Mouse (Mus musculus) hematopoietic stem cell, adult 5-6 weeks (primary cell): Measurements from ENCODE around the gene Shbg. TPM values are rescaled to one million over a fixed set of nuclear protein-coding genes. Genes with fewer than 3 reads are reported as not detected.
"Not testable (repeated sequence)": the region's sequence is repeated elsewhere in the genome, so short reads cannot be mapped to it uniquely, and the experiment has no call there.

Source experiments
- ATAC-seq, 2 experiments: fragments of 125-278 bp in 1 of 2; replicated peaks in 1 of 2; 2 replicates each; pipeline ENCODE4 v1.8.0; 2016 to 2017; ENCODE audit warnings: inconsistent platforms in 2 of 2, mild to moderate bottlenecking in 2 of 2, moderate number of reproducible peaks in 2 of 2, low read depth in 1 of 2, moderate TSS enrichment in 1 of 2; ENCODE audit not compliant: low FRiP score in 2 of 2, poor library complexity in 2 of 2, severe bottlenecking in 2 of 2, insufficient read depth in 1 of 2, low TSS enrichment in 1 of 2
- total RNA-seq: library from RNA; stranded (forward); fragments of 172-1452, 232-1000 nt; gene quantifications from 2 replicates; pipeline ENCODE4 v1.2.3, GENCODE M21; 2017

Gene Shbg
- total RNA-seq, 1 experiment from 2014 or later, result not detected

DNA sequence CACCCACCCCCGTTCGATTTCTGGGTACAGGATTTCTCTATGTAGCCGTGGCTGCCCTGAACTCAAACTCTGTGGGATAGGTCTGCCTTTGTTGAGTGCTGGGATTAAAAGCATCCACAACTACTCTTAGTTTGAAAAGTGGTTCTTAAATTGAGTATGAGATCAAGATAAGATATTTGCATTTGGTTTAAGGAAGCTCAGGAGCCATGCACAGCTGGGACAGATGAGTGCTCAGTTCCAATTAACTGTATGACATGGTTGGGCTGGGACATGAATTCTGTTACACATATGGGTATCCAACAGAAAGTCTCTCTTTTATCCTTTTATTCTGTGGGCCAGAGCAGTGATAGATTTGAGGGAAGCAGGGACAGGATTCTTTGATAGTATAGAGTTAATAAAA lies 17.8 kb upstream of the Shbg start:
- ATAC-seq, result no peak

DNA sequence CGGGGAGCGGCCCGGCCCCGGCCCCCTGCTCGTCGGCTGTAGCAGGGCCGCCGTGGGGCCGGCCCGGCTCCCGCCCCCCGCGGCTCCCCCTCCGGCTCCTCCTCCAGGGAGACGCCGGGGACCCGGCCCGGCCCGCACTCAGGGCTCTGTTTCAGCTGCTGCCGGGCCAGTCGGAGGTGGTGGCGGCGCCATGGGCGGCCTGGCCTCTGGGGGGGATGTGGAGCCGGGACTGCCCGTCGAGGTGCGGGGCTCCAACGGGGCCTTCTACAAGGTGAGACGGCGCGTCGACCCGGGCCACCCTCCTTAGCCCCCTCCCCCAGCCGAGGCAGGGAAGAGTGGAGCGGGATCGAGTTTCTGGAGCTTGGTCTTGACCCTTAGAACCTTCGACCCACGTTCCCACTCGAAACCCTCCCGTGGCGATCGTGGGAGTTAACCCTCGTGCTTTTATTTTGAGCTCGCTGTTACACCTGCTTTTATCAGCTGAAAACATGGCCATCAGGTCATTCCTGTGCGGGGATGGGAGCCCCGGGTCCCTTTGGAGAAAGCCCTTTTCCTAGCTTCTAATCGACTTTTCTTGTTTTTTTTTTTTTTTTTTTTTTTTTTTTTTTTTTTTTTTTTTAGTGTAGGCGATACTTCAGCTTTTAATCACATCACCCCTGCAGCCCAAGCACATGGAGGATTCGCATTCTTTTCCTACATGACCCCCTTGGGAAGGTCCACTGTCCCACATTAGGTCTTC lies 15.6 kb upstream of the Shbg start:
- ATAC-seq, result no peak

DNA sequence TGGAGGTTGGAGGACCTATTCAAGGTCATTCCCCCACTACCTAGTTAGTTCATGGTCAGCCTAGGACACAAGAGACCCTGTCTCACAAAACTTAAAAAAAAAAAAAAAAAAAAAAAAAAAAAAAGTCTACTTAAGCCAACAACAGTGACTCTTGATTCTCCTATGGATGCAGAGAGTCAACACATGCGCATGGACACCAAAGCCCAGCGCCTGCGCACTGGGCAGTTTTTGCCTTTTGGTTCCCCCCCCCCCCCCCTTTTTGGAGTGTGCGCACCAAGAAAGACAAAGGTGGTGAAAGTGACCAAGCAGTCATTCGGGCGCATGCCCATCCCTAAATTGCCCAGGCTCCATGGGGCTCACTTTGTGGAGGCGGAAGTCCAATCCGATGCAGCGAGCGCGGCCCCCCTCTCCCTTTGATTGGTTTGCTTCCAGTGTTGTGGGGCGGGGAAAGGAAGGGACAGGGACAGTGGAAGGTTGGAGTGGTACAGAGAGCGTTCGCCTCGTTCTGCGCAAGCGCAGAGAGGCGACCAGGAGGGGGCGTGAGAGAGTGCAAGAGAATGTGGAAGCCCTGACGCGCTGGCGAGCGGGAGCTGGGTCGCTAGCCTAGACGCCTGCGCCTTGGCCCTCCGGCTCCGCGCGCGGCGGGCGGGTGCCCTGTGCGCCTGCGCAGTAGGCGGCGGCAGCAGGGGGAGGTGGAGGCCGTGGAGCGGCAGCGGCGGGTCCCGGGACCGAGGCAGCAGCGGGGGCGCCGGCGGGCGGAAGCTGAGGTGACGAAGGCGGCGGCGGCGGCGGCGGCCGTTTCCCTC lies 14.8 kb upstream of the Shbg start, which contains the start of gene Fxr2:
Gene Fxr2, plus strand, starts transcription at position 707 of the 806 bp plus-strand sequence.
- peak; percentile 95 for ATAC-seq

GRCm38 (mm10) chr11:69629802-69630201 lies 12.1 kb upstream of the Shbg start:
- no peak for ATAC-seq

DNA sequence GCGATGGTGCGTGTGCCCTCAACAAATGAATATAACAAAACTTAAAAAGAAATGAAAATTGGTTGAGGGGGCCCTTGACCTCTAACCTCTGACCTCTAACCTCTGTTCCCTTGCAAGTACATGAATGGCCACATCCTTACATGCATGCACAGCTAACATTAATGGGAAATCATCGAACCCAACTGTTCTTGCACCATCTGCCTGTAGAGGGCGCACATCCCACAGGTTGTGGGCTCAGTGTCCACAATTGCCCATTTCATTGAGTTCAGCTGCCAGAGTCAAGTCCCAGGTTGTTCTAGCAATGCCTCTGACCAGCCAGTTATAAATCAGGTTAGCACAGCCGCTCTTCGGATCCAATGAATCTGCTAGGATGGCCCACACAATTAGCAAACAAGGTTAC lies 10.6 kb upstream of the Shbg start:
- peak in 1 of 2 experiments; percentile 44; a peak in 2 of 4 replicates for ATAC-seq

GRCm38 (mm10) chr11:69624339-69624738 lies 6.6 kb upstream of the Shbg start:
- not testable (repeated sequence) for ATAC-seq

DNA sequence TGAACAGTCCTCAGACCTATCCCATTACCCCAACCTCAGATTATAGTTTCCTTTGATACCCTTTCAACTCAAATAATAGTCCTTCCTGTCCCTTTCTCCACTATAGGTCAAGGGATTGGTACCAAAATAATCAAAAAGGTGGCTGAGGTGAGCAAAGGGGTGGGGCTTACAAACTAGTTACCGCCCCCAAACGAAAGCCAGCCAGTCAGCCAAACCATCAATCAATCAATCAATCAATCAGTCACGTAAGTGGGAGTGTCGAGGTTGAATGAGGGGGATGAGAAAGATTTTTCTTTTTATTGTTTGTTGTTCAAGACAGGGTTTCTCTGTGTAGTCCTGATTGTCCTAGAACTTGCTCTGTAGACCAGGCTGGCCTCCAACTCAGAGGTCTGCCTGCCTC lies 5.3 kb upstream of the Shbg start:
- no peak for ATAC-seq

DNA sequence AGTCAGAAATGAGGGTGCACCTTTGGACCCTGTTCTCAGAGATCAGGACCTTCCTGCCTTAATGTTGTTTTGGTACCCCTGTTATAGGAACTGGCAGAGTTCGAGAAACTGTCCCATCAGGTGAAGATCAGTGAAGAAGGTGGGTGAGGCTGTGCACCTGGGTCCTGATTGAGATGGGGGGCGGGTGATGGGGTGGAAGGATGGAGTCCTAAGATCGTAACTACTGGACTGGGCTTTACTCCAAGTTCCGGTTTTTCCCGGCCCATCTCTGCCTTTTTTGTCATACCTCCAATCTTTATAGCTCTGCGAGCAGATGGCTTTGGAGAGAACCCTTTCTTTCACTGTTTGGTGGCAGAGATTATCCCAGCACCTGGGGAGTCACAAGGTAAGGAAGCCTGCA lies 4.7 kb upstream of the Shbg start:
- no peak for ATAC-seq

GRCm38 (mm10) chr11:69621571-69622268 lies 4.0 kb upstream of the Shbg start, which contains the start of gene Sat2:
Gene Sat2 (plus strand): TSS chr11:69622024.
- ATAC-seq, result no peak

DNA sequence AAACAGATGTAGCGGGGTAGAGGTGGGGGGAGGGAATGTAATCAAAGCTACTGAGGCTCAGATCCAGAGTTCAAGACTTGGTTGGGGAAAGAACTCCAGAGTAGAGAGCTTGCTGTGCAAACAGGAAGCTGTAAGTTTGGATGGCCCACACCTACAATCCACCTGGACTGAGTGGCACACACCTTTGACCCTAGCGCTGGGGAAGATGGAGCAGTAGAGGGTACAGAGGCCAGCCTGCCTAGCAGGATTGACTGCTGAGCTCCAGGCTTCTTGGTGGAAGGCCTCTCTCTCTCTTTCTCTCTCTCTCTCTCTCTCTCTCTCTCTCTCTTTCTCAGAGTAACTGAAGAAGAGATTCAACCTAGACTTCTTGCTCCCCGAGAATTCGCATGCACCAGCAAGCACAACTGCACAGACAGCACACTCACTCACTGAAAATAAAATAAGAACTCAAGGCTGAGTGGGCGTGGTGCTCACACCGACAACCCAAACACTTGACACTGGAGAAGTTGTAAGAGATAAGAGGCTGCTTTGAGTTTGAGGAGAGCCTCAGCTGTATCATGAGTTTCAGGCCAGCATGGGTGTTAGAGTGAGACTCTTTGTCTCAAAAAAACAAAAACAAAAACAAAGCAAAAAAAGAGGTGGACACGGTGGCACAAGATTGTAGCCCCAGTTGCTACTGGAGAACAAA lies 2.8 kb upstream of the Shbg start:
- ATAC-seq, result no peak

DNA sequence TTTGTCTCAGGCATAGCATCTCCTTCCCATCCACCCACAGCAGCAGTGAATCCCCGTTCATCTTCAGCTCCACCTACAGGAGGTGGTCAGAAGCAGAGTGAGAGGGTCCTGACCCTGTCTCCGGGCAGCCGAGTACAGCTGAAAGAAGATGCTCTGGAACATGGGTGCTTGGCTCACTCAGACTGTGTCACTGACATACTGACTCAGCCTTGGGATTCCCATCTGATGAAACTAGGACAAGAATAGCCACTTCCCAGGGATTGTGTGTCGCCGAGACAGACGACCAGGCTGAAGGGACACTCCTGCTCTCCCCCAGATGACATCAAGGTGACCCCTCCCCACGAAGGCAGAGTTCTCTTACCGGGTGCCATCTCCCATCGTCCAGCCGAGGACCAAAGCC lies 924 bp downstream of the Shbg start:
- no peak for ATAC-seq

GRCm38 (mm10) chr11:69614257-69614588 lies 3.5 kb downstream of the Shbg start:
- not testable (repeated sequence) for ATAC-seq

GRCm38 (mm10) chr11:69613553-69614256 lies 4.0 kb downstream of the Shbg start:
- ATAC-seq, result peak; percentile 35 to 53; a peak in 2 of 4 replicates

GRCm38 (mm10) chr11:69610899-69611298 lies 6.8 kb downstream of the Shbg start:
- no peak; a peak in 1 of 4 replicates for ATAC-seq

DNA sequence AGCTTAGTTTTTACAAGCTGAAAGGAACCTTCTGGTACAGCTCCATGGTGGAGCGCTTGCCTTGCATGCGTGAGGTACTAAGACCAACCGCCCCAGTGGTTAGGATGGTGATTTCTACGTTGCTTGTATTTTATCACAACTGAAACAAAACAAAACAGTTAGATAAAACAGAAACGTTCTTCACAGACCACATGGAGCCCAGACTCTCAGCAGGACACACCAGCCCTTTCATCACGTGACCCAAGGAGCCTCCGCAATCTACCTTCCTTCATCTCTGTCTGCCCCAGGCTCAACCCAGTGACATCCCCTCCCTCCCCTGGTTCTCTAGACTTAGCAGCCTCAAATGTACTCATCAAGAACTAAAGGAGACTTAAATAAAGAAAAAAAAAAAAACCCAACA lies 8.3 kb downstream of the Shbg start:
- no peak for ATAC-seq

DNA sequence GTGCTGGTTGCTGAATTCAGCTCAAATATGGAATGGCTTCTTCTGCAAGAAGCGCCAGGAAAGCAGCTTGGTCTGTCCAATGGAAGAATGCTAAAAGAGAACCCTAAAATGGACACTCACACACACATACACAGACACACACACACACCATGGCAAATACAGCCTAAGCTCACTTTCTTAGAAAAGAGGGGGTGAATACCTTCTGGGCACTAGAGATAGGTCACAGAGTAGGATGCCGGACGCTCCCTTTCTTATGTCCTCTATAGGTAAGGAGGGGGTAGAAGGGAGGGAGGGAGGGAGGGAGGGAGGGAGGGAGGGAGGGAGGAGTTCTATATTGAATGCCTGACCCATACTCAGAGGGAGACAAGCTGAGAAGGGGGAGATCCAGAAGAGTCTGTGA lies 9.2 kb downstream of the Shbg start:
- ATAC-seq, result no peak

DNA sequence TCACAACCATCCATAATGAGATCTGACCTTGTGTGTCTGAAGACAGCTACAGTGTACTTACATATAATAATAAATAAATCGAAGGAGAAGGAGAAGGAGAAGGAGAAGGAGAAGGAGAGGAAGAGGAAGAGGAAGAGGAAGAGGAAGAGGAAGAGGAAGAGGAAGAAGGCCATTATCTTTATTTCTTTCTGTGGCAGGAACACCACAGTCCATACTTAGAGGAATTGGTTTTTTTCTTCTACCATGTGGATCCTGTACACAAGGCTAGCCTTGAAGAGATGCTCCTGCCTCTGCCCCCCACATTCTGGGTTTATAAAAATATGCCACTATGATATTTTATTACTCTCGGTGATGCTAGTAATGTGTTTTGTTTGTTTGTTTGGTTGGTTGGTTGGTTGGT lies 10.9 kb downstream of the Shbg start:
- no peak for ATAC-seq
